ENCODE assay signal across 20 mouse cellular contexts in the genomic region with DNA sequence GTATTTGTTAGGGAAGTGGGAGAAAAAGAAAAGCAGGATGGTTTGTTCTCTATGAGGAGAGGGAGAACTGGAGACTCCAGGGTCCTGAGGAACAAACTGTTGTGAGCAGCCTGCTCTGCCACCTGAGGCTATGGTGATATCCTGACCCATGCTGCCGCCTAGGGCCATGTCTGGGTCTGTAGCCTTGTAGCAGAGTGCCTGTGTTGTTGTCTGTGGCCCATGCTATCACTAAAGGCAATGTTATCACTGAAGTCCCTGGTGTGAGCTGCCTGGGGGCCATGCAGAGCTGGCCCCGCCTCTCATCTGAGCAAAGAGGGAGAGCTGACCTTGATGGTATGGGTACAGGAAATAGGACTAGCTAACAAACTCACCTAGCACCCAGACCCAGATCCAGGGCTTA. TPM values are rescaled to one million over a fixed set of nuclear protein-coding genes. Genes with fewer than 3 reads are reported as not detected.
DNase-seq lines count a peak whose midpoint lies in the region; ATAC-seq and TF ChIP-seq lines count a peak whose summit lies in the region.
"Had no signal": no experiment of that assay in that cellular context is flagged by ENCODE, and none has a peak within 500 bp of the region (broad histone marks: within the 10 kb centered on the region; RNA-seq: fewer than 3 reads in every experiment).

No protein-coding gene starts in this region.

- ATAC-seq in liver, embryonic 11.5 days (replicated peaks; ENCODE audit: low FRiP score), result peak; percentile 84
- ATAC-seq in liver, embryonic 14.5 days (ENCODE audit: insufficient read depth), result peak; percentile 56
- ATAC-seq: forebrain, embryonic 13.5 days; hindbrain, postnatal 0 days had no signal

- no peak overlapping the region; the same call in 1 of the 2 replicates for H3K9ac ChIP-seq in liver, embryonic 11.5 days (ENCODE audit: low read depth, low read length)
- no peak overlapping the region for H3K9ac ChIP-seq in liver, embryonic 14.5 days (replicated peaks)
- H3K9ac ChIP-seq: embryonic facial prominence, embryonic 13.5 days; forebrain, embryonic 13.5 days; heart, embryonic 15.5 days; hindbrain, embryonic 13.5 days had no signal

- peaks cover 4% of the 10 kb centered on the region; the same call in 1 of the 2 replicates for H3K4me1 ChIP-seq in liver, embryonic 11.5 days (replicated peaks; ENCODE audit: control insufficient read depth, insufficient read depth, low read length)
- no peaks in the 10 kb centered on the region for H3K4me1 ChIP-seq in liver, embryonic 14.5 days (replicated peaks; ENCODE audit: control insufficient read depth in 2 of 2, insufficient read depth in 2 of 2, low read length in 1 of 2)
- H3K4me1 ChIP-seq: forebrain, embryonic 13.5 days; hindbrain, embryonic 13.5 days had no signal

- DNase-seq in ovary, postnatal 36 days (ENCODE audit: low spot score), result peak; percentile 21
- no peak for DNase-seq in ovary, postnatal 14 days (ENCODE audit: low spot score)
- no peak for DNase-seq in liver, embryonic 11.5 days (ENCODE audit: low spot score)
- peak in 1 of 3 experiments; percentile 40 for DNase-seq in liver, embryonic 14.5 days (ENCODE audit: low read depth in 3 of 3, low spot score in 3 of 3)
- no peak for DNase-seq in kidney, adult 11 months
- DNase-seq in embryo, embryonic 10 days (ENCODE audit: low spot score), result no peak
- no peak for DNase-seq in heart, adult 8-10 months (ENCODE audit: low spot score)
- DNase-seq: adrenal gland, postnatal 10 days; cerebellum, adult 11 months; cerebellum, adult 9-10 months; cerebellum, postnatal 25 days; gastrocnemius, adult 2 months; gastrocnemius, postnatal 25 days; heart, postnatal 14 days had no signal

- TF ChIP-seq CTCF in liver, embryonic 14.5 days (IDR thresholded peaks at IDR 0.05; ENCODE audit: low read depth), result no peak

- no peak overlapping the region for H3K4me3 ChIP-seq in liver, embryonic 11.5 days (ENCODE audit: low read depth, low read length)
- no peak overlapping the region for H3K4me3 ChIP-seq in liver, embryonic 14.5 days (ENCODE audit: insufficient read depth in 1 of 2, low read depth in 2 of 2, low read length in 2 of 2)
- H3K4me3 ChIP-seq: embryonic facial prominence, embryonic 13.5 days; forebrain, embryonic 13.5 days; gastrocnemius, adult 2 months; heart, embryonic 15.5 days; hindbrain, embryonic 13.5 days had no signal

- H3K36me3 ChIP-seq in liver, embryonic 11.5 days (ENCODE audit: control insufficient read depth, insufficient read depth, low read length), result no peaks in the 10 kb centered on the region
- no peaks in the 10 kb centered on the region for H3K36me3 ChIP-seq in liver, embryonic 14.5 days (replicated peaks; ENCODE audit: control insufficient read depth, insufficient read depth, low read depth)
- H3K36me3 ChIP-seq: embryonic facial prominence, embryonic 13.5 days; heart, embryonic 15.5 days; hindbrain, embryonic 13.5 days had no signal

- no peaks in the 10 kb centered on the region for H3K9me3 ChIP-seq in liver, embryonic 11.5 days (ENCODE audit: control insufficient read depth, low read length)
- no peaks in the 10 kb centered on the region for H3K9me3 ChIP-seq in liver, embryonic 14.5 days (ENCODE audit: control insufficient read depth, low read length)
- H3K9me3 ChIP-seq: embryonic facial prominence, embryonic 13.5 days; forebrain, embryonic 13.5 days; heart, embryonic 15.5 days; hindbrain, embryonic 13.5 days had no signal

- no peak for TF ChIP-seq EP300 in liver, embryonic 14.5 days (IDR thresholded peaks at IDR 0.05; ENCODE audit: low read depth)

- no peaks in the 10 kb centered on the region for H3K27me3 ChIP-seq in liver, embryonic 11.5 days (replicated peaks; ENCODE audit: control insufficient read depth, insufficient read depth, low read length)
- no peaks in the 10 kb centered on the region for H3K27me3 ChIP-seq in liver, embryonic 14.5 days (ENCODE audit: control insufficient read depth, insufficient read depth, low read length)
- H3K27me3 ChIP-seq: embryonic facial prominence, embryonic 13.5 days; forebrain, embryonic 13.5 days; heart, embryonic 15.5 days; hindbrain, embryonic 13.5 days had no signal

- no peak overlapping the region for H3K4me2 ChIP-seq in liver, embryonic 11.5 days
- no peak overlapping the region for H3K4me2 ChIP-seq in liver, embryonic 14.5 days (ENCODE audit: low read depth)
- H3K4me2 ChIP-seq: embryonic facial prominence, embryonic 13.5 days; forebrain, embryonic 13.5 days; heart, embryonic 11.5 days; heart, embryonic 15.5 days; hindbrain, embryonic 13.5 days had no signal

- H3K27ac ChIP-seq in liver, embryonic 11.5 days (ENCODE audit: low read depth, low read length), result no peak overlapping the region
- no peak overlapping the region for H3K27ac ChIP-seq in liver, embryonic 14.5 days
- H3K27ac ChIP-seq: embryonic facial prominence, embryonic 13.5 days; forebrain, embryonic 13.5 days; gastrocnemius, adult 2 months; heart, embryonic 15.5 days; hindbrain, embryonic 13.5 days; hindbrain, postnatal 0 days had no signal

- WGBS in liver, embryonic 11.5 days, result 50% methylated on average over 2 of the region's 2 CpGs
- 19% methylated on average over 2 of the region's 2 CpGs for WGBS in liver, embryonic 14.5 days (ENCODE audit: insufficient replicate concordance)

RNA-seq across cellular contexts. Expression of gene Itpr2, which starts 7.9 kb away (rescaled TPM):
- polyA plus RNA-seq in liver, embryonic 11.5 days (2014; fragmentation: Nextera tagmentation; extraction: Ambion mirVana), result 4.0 and 5.3 TPM in 2 replicates
- 0.53 and 0.64 TPM in 2 replicates for polyA plus RNA-seq in liver, embryonic 14.5 days (2012; rRNA removed)
- 1.7 and 2.5 TPM in 2 replicates for polyA plus RNA-seq in liver, embryonic 14.5 days (2014; fragmentation: Nextera tagmentation; extraction: Ambion mirVana)
- 10 to 100 TPM; 19.4 to 28.1 (median 21.2) TPM for total RNA-seq in heart, adult 8-10 months (2022)
